Mouse (Mus musculus) retina, postnatal 1 day (tissue): Measurements from ENCODE around the gene Slc29a3.
"Not testable (repeated sequence)": the region's sequence is repeated elsewhere in the genome, so short reads cannot be mapped to it uniquely, and the experiment has no call there.

Experiments
- DNase-seq: peaks from one replicate; pipeline ENCODE4 v3.0.0-alpha.2; 2012

Slc29a3 gene

GRCm38 (mm10) chr10:60762126-60762525 lies 9.5 kb upstream of the Slc29a3 start:
- no peak for DNase-seq

DNA sequence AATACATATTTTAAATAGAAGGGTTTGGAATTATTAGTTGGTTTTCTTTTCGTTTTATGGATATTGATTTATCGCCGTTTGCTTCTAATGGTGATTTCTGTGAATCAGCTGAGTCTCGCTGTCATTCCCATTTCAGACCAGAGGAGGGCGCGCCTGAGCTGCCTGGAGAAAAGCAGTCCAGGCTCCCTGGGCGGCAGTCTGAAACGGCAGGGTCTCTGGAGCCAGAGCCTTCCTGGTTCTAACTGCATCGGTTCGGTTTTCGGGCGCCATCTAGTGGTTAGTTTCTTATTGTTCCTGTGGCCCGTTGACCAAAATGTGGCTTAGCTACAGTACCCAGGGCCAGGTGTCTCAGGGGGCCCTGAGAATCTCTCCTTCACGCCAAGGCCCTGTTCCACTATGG lies 7.8 kb upstream of the Slc29a3 start:
- DNase-seq, result peak; percentile 96

DNA sequence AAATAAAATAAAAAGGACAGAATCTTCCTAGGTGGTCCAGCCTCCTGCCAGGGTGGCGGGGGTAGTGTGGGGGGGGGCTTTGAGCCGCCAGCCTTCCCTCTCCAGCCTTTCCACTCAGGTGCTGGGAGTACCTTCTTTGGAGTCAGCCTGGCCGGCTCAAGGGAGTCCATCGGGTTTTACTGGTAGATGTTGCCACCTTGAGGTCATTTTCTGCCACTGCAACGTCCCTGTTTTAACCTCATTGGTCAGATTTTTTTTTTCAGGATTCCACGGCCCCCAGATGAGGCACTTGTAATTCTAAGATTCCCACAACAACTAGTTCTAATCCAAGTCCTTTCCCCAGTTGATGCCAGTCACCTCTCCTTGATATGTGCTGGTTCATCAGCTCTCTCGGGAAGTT lies 4.4 kb upstream of the Slc29a3 start:
- DNase-seq, result peak; percentile 83

- DNase-seq, result no peak
Measured at GRCm38 (mm10) chr10:60756146-60756545, 3.6 kb upstream of the Slc29a3 start.

DNA sequence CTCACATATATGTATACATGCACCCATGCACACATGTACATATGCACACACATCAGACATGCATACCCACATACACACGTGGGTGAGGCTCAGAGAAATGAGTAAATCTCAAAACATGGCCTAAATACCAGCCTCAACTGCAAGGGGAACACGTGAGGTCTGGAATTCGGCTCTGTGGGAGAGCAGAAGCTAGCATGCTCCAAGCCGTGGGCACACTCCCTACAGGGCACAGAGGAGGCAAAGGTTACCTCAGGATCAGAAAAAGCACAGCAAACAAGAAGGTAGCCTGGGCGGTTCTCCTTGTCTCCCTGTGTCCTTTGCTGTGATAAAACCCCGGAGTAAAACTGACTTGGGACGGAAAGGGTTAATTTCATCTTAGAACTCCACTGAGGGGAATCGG lies 1.3 kb upstream of the Slc29a3 start:
- DNase-seq, result no peak

GRCm38 (mm10) chr10:60753261-60753660 lies 667 bp upstream of the Slc29a3 start:
- no peak for DNase-seq

DNA sequence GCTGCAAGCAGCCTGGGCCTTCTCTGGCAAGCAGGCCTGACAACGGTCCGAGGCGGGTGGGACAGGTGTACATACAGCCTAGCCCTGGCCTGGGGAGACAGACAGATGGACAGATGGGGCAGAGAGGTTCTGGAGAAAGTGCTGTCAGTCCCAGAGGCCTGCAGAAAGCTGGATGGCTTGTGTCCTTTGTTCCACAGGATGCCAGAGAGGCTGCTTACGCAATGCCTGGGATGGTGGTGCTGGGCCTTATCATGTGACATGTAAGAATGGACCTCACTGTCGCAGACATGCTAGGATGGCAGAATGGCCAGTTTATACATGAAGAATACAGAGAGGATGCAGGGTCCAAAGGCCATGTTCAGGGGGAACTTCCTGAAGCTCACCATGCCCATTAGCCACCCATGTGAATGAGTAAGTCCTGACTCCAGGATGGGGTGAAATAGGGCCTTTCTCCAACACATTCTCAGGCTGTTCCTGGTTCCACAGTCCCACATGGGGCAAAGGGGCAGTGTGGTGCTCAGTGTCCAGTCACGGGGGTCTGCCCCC lies 4.9 kb downstream of the Slc29a3 start:
- DNase-seq, result no peak

DNA sequence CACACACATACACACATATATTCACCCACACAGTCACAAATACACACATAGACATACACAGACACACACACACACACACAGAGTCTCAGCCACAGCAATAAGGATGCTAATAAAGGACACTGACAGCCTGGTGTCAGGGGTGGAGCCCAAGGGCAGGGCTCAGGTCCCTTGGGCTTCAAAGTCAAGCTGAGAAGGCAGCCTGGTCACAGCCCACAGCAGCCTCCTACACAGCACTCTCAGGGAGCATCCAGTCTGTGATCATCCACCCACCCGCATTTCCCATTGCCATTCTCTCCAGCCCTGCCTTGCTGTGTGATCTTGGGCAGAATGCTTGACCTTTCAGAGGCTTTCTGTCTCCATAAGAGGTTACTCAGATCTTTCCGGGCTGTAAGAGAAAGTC lies 6.1 kb downstream of the Slc29a3 start:
- no peak for DNase-seq

GRCm38 (mm10) chr10:60744543-60745290 lies 7.9 kb downstream of the Slc29a3 start:
- DNase-seq, result no peak

- DNase-seq, result peak; percentile 16
Measured at GRCm38 (mm10) chr10:60743681-60744080, 8.9 kb downstream of the Slc29a3 start.

- no peak for DNase-seq
Measured at GRCm38 (mm10) chr10:60742942-60743341, 9.7 kb downstream of the Slc29a3 start.

DNA sequence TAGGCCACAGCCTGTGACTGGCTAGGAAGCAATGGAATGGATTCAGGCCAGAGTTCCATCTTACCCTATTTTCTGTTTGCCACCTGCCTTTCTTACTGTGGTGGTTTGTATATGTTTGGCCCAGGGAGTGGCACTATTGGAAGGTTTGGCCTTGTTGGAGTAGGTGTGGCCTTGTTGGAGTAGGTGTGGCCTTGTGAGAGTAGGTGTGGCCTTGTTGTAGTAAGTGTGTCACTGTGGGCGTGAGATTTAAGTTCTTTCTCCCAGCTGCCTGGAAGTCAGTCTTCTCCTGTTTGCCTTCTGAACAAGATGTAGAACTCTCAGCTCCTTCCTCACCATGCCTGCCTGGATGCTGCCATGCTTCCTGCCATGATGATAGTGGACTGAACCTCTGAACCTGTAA lies 10.3 kb downstream of the Slc29a3 start:
- DNase-seq, result not testable (repeated sequence)

- no peak for DNase-seq
Measured at GRCm38 (mm10) chr10:60741435-60741834, 11.2 kb downstream of the Slc29a3 start.

- DNase-seq, result no peak
Measured at GRCm38 (mm10) chr10:60739619-60740363, 12.8 kb downstream of the Slc29a3 start.

DNA sequence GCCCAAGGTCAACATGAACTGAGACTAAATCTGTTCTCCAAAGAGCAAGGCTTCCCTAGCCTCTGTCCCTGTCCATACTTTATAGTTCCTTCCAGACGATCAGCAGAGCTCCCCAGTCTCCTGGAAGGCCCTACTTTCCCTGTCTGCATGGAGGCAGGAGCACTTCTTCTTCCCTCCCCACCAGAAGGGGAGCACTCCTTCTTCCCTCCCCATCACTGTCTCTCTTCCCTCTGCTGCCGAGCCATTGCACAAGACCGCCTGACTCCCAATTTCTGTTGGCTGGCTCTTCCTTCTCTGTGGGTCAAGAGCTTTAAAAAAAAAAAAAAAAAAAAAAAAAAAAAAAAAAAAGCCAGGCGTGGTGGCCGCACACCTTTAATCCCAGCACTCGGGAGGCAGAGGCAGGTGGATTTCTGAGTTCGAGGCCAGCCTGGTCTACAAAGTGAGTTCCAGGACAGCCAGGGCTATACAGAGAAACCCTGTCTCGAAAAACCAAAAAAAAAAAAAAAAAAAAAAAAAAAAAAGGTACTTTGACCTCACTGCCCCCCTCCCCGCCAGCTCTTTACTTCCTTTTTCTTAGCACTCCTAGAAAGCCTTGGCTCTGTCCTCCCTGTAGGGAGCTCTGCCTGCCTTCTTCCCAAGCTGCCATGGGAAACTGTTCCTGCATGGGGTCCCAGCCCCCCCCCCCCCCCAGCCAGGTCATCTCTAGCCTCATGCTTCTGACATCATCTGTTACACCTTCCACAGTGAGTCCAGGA lies 14.5 kb downstream of the Slc29a3 start:
- no peak for DNase-seq

- DNase-seq, result no peak
Measured at GRCm38 (mm10) chr10:60737169-60737728, 15.3 kb downstream of the Slc29a3 start.

GRCm38 (mm10) chr10:60735737-60736136 lies 16.9 kb downstream of the Slc29a3 start:
- no peak for DNase-seq

DNA sequence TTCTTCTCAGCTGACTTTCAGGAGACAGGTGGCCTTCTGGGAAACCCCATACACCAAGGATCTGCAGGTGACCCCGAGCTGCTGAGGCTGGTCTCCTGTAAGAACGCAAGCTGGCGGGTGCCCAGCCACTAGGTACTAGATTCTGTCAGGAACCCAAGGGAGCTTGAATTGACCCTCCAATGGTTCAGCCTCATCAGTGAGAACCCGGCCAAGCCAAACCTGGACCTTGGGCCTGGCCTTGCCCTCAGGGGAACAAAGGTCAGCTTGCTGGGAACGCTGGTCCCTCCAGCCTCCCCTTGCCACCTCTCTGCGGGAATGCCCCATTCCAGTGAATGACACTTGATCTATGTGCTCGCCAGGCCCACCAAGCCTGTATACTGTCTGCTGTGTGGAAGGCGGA lies 19.1 kb downstream of the Slc29a3 start:
- DNase-seq, result no peak

DNA sequence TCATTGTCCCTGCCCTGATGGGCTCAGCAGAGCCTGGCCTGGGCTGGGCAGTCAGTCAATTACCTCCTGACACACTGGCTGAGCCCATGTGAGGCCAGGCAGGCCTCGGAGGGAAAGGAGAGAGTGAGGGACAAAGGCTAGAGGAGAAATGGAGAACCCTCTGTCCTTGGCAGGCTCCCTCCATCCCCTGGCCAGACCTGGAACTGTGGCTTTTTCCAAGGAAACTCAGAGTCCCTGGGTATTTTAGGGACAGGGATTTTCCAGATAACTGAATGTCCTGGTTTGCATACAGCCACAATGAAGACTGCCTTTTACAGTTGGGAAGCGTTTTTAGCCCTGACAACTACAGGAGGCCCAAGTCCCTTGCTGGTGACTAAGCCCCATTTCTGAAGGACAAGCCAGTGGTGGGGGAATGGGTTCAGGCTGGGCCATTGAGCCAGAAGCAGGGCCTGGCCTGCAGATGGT lies 20.2 kb downstream of the Slc29a3 start:
- DNase-seq, result no peak

DNA sequence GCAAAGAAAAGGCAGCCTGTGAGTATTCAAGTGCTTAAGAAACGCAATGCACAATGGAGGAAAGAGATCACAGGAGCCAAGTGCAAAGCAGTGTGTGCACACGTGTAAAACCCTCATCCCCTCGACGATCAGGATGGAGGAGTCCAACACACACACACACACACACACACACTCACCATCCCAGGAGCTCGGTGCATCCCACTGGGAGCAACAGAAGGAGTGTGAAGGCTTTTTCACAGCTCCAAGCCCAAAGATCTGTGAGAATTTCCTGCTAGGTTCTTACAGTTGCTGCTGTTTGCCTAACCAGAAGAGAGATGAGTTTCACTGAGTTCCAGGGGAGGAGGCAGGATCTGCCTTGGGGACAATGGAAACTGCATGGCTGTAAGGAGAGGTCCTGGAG lies 20.9 kb downstream of the Slc29a3 start:
- no peak for DNase-seq

- no peak for DNase-seq
Measured at GRCm38 (mm10) chr10:60727301-60727700, 25.3 kb downstream of the Slc29a3 start.

- no peak for DNase-seq
Measured at GRCm38 (mm10) chr10:60726896-60727295, 25.7 kb downstream of the Slc29a3 start.

DNA sequence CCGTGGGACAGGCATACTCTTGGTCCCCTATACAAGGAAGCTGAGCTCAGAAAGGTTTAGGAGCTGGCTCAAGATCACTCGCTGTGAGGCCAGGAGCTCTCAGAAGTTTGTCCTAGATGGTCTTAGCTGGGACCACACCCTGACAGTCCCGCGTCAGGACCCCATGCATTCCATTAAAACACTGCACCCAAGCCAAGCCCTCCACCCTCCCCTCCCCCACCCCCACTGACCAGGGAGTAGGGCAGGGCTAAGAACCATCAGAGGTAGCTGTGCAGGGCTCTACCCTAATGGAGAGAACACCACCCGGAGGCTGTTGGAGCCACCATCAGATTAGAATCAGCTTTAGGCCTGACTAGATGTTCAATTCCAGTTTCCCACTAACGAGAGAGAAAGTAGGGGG lies 28.1 kb downstream of the Slc29a3 start:
- DNase-seq, result no peak
